Mouse (Mus musculus) ES-Bruce4 (cell line): ENCODE data around the gene Csmd2.

ENCODE experiments used
- CTCF ChIP-seq: IDR thresholded peaks from one replicate; pipeline ENCODE4 v1.8.1; 2011; ENCODE audit warnings: low read depth, low read length
- EP300 ChIP-seq: IDR thresholded peaks from 2 replicates; pipeline ENCODE4 v1.6.1; 2011; ENCODE audit warnings: low read depth, low read length; ENCODE audit not compliant: insufficient read depth

DNA sequence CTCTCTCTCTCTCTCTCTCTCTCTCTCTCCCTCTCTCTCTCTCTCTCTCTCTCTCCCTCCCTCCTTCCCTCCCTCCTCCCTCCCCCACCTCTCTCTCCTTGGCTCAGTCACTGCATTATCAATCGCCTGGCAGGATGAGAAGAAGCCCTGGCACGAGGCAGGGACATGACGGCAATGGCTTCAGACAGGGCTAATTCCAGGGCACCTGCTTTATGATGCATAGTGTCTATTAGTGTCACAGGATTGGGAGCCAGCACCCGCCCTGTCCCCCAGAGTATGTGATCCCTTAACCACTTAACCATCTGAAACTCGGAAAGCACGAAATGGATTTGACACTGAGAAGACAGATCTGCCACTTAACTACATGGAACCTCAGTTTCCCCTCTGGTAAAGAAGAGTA is 384.1 kb downstream of the Csmd2 start:
- TF ChIP-seq CTCF (no peak), EP300 (no peak)
